15 mouse cellular contexts compared by ENCODE assay signal in genomic region chr5:81321276-81321934, GRCm38 (mm10).
"Had no signal": no experiment of that assay in that cellular context is flagged by ENCODE, and none has a peak within 500 bp of the region (broad histone marks: within the 10 kb centered on the region; RNA-seq: fewer than 3 reads in every experiment).

No protein-coding gene starts in this region.

- H3K4me2 ChIP-seq: kidney, embryonic 15.5 days; limb, embryonic 15.5 days; liver, embryonic 12.5 days; lung, embryonic 14.5 days; midbrain, embryonic 12.5 days; neural tube, embryonic 13.5 days had no signal

- H3K4me1 ChIP-seq: kidney, embryonic 15.5 days; limb, embryonic 15.5 days; liver, embryonic 12.5 days; midbrain, embryonic 12.5 days; neural tube, embryonic 13.5 days had no signal

- H3K9me3 ChIP-seq: kidney, embryonic 15.5 days; limb, embryonic 15.5 days; liver, embryonic 12.5 days; midbrain, embryonic 12.5 days; neural tube, embryonic 13.5 days had no signal

- DNase-seq: kidney, adult 2 months; kidney, postnatal 14 days; left cerebral cortex, postnatal 4 days; lung, embryonic 14.5 days; lung, postnatal 14 days; right cerebral cortex, adult 18-20 months; right cerebral cortex, postnatal 25 days; thymus, postnatal 4 days had no signal

- ATAC-seq: liver, embryonic 12.5 days; midbrain, embryonic 16.5 days had no signal

- H3K4me3 ChIP-seq: kidney, embryonic 15.5 days; limb, embryonic 15.5 days; liver, embryonic 12.5 days; midbrain, embryonic 12.5 days; neural tube, embryonic 13.5 days had no signal

- H3K27me3 ChIP-seq: kidney, embryonic 15.5 days; limb, embryonic 15.5 days; liver, embryonic 12.5 days; midbrain, embryonic 12.5 days; neural tube, embryonic 13.5 days had no signal

- H3K36me3 ChIP-seq: kidney, embryonic 15.5 days; limb, embryonic 15.5 days; liver, embryonic 12.5 days; midbrain, embryonic 12.5 days; neural tube, embryonic 13.5 days had no signal

- H3K27ac ChIP-seq: kidney, embryonic 15.5 days; limb, embryonic 15.5 days; liver, embryonic 12.5 days; midbrain, embryonic 12.5 days; neural tube, embryonic 13.5 days; stomach, postnatal 0 days had no signal

- H3K9ac ChIP-seq: kidney, embryonic 15.5 days; limb, embryonic 15.5 days; liver, embryonic 12.5 days; lung, embryonic 14.5 days; midbrain, embryonic 12.5 days; neural tube, embryonic 13.5 days had no signal
